Mouse (Mus musculus) myocyte (in vitro differentiated cells): ENCODE data around the gene Kif21a. TPM values are rescaled to one million over a fixed set of nuclear protein-coding genes. Genes with fewer than 3 reads are reported as not detected.

Source experiments
- H3K27me3 ChIP-seq: one replicate; pipeline ENCODE4 v1.6.1; 2011; ENCODE audit not compliant: control insufficient read depth, insufficient read depth, insufficient read length
- H3K36me3 ChIP-seq: one replicate; pipeline ENCODE4 v1.6.1; 2011; ENCODE audit not compliant: control insufficient read depth, insufficient read depth
- H3K4me2 ChIP-seq: one replicate; pipeline ENCODE4 v1.6.1; 2011; ENCODE audit warnings: low read depth, control low read depth
- H3K4me3 ChIP-seq: one replicate; pipeline ENCODE4 v1.5.1; 2011; ENCODE audit warnings: mild to moderate bottlenecking, control low read depth, moderate library complexity
- H3K79me2 ChIP-seq: one replicate; pipeline ENCODE4 v1.6.1; 2011; ENCODE audit not compliant: control insufficient read depth, insufficient read depth
- H3ac ChIP-seq: one replicate; pipeline ENCODE4 v1.6.1; 2011; ENCODE audit not compliant: control insufficient read depth, insufficient read length
- CEBPB ChIP-seq: IDR thresholded peaks from 2 replicates; pipeline ENCODE4 v1.6.1; 2011; ENCODE audit warnings: mild to moderate bottlenecking, moderate library complexity; ENCODE audit not compliant: poor library complexity, insufficient read depth, severe bottlenecking
- E2F4 ChIP-seq: IDR thresholded peaks from one replicate; pipeline ENCODE4 v1.6.1; 2011; ENCODE audit warnings: mild to moderate bottlenecking, control low read depth, moderate library complexity; ENCODE audit not compliant: insufficient read depth
- MAX ChIP-seq: IDR thresholded peaks from one replicate; pipeline ENCODE4 v1.6.1; 2011; ENCODE audit warnings: low read depth, mild to moderate bottlenecking, control low read depth
- MYOD1 ChIP-seq, 3 experiments: IDR thresholded peaks; one replicate each; pipeline ENCODE4 v1.6.1; 2011; ENCODE audit warnings: control low read depth in 2 of 3, low read depth in 2 of 3, mild to moderate bottlenecking in 2 of 3, moderate library complexity in 1 of 3; ENCODE audit not compliant: insufficient read length in 2 of 3, control insufficient read depth in 1 of 3
- MYOG ChIP-seq, 3 experiments: IDR thresholded peaks; one replicate each; pipeline ENCODE4 v1.6.1; 2011; ENCODE audit warnings: control low read depth in 2 of 3, low read depth in 2 of 3, mild to moderate bottlenecking in 2 of 3; ENCODE audit not compliant: insufficient read length in 2 of 3, control insufficient read depth in 1 of 3, insufficient read depth in 1 of 3
- POLR2A ChIP-seq: IDR thresholded peaks from one replicate; pipeline ENCODE4 v1.6.1; 2011; ENCODE audit warnings: low read depth, mild to moderate bottlenecking, control low read depth, moderate library complexity; ENCODE audit not compliant: insufficient read length
- POLR2AphosphoS2 ChIP-seq: IDR thresholded peaks from one replicate; pipeline ENCODE4 v1.6.1; 2011; ENCODE audit warnings: low read depth, control low read depth; ENCODE audit not compliant: insufficient read length
- REST ChIP-seq: IDR thresholded peaks from one replicate; pipeline ENCODE4 v1.6.1; 2011; ENCODE audit warnings: mild to moderate bottlenecking, control low read depth, moderate library complexity; ENCODE audit not compliant: insufficient read depth, insufficient read length
- SRF ChIP-seq: IDR thresholded peaks from one replicate; pipeline ENCODE4 v1.6.1; 2011; ENCODE audit warnings: low read depth; ENCODE audit not compliant: control insufficient read depth, insufficient read length
- TCF12 ChIP-seq: IDR thresholded peaks from one replicate; pipeline ENCODE4 v1.6.1; 2011; ENCODE audit warnings: mild to moderate bottlenecking, control low read depth; ENCODE audit not compliant: poor library complexity, insufficient read depth, severe bottlenecking
- TCF3 ChIP-seq: IDR thresholded peaks from one replicate; pipeline ENCODE4 v1.6.1; 2011; ENCODE audit warnings: low read depth, control low read depth; ENCODE audit not compliant: insufficient read length
- USF1 ChIP-seq: IDR thresholded peaks from one replicate; pipeline ENCODE4 v1.6.1; 2011; ENCODE audit warnings: low read depth, mild to moderate bottlenecking, control low read depth, moderate library complexity
- polyA plus RNA-seq: library from polyadenylated mRNA; unstranded; fragments of >200 nt; fragmentation: generic; extraction: Trizol; gene quantifications from one replicate; pipeline ENCODE4 v1.2.1, GENCODE M21; 2012; ENCODE audit warnings: missing spikeins

Kif21a gene
- polyA plus RNA-seq, 1 experiment, result 2.5 TPM

DNA sequence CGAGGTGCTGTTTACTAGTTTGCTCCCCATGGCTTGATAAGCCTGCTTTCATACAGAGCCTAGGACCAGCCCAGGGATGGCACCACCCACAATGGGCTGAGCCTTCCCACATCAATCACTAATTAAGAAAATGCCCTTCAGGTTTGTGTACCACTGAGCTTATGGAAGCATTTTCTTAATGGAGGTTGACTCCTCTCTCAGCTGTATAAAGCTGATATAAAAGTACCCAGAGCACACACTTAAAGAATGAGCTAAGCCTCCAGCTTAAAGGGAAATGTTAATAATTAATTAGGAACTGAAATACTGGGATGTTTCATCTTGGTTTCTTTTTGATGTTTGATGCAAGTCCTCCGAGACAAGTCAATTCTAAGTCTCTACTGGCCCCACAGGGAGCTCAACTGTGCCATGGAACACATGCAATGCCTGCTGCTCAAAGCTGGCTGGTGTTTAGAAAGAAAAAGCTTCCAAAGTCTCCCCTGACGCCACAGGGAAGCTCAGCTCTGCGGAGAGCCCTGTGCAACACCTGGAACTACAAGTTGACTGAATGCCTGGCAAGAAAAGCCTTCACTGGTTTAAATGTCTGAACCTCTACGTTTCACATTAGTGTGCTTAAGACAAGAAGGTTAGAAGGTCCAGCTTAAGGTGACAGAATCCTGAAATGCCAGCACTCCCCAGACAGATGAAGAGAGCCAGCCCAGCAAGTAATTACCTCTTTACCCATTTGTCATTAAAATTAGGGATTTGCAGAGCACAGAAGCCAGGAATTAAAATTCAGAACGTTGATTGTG, 36.8 kb downstream of the Kif21a start:
- Histone ChIP-seq H3K79me2 (no peaks in the 10 kb centered on the region), H3K27me3 (no peaks in the 10 kb centered on the region), H3K4me2 (no peak overlapping the region), H3K4me3 (no peak overlapping the region), H3ac (no peak overlapping the region), H3K36me3 (no peaks in the 10 kb centered on the region)
- TF ChIP-seq TCF12 (no peak), MYOG (IDR thresholded peaks at IDR 0.05; ENCODE audit: control insufficient read depth in 1 of 3, insufficient read depth in 1 of 3, insufficient read length in 2 of 3, low read depth in 2 of 3) (no peak), MYOD1 (IDR thresholded peaks at IDR 0.05; ENCODE audit: control insufficient read depth in 1 of 3, insufficient read length in 2 of 3, low read depth in 2 of 3) (no peak), POLR2A (no peak), E2F4 (no peak), POLR2AphosphoS2 (no peak), SRF (no peak), TCF3 (no peak), REST (no peak), MAX (no peak)

DNA sequence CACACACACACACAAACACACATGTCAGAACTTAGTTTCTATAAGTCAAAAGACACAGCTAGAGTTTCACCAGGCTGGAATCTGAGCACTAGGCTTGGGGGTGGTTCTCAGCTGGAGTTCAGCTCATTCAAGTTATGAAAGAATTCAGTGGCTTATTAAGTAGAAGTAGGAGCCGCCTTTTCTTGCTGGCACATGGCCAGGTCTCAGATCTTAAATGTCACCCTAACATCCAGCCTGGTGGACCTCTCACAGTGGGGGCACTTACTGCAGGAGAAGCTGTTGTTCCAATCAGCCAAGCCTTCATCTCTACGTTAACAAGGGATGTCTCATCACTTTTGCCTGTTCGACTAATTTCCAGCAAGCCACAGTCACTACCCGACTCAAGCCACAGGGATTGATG, 39.5 kb downstream of the Kif21a start:
- Histone ChIP-seq H3K4me3 (no peak overlapping the region), H3ac (no peak overlapping the region), H3K4me2 (no peak overlapping the region), H3K79me2 (no peaks in the 10 kb centered on the region), H3K27me3 (no peaks in the 10 kb centered on the region), H3K36me3 (no peaks in the 10 kb centered on the region)
- TF ChIP-seq E2F4, result no peak
- TF ChIP-seq POLR2AphosphoS2, result no peak
- no peak for TF ChIP-seq MYOG (IDR thresholded peaks at IDR 0.05; ENCODE audit: control insufficient read depth in 1 of 3, insufficient read depth in 1 of 3, insufficient read length in 2 of 3, low read depth in 2 of 3)
- no peak for TF ChIP-seq MYOD1 (IDR thresholded peaks at IDR 0.05; ENCODE audit: control insufficient read depth in 1 of 3, insufficient read length in 2 of 3, low read depth in 2 of 3)
- TF ChIP-seq REST, result no peak
- TF ChIP-seq MAX, result no peak
- no peak for TF ChIP-seq TCF3
- TF ChIP-seq SRF, result no peak
- no peak for TF ChIP-seq TCF12
- TF ChIP-seq USF1, result no peak
- no peak for TF ChIP-seq CEBPB

DNA sequence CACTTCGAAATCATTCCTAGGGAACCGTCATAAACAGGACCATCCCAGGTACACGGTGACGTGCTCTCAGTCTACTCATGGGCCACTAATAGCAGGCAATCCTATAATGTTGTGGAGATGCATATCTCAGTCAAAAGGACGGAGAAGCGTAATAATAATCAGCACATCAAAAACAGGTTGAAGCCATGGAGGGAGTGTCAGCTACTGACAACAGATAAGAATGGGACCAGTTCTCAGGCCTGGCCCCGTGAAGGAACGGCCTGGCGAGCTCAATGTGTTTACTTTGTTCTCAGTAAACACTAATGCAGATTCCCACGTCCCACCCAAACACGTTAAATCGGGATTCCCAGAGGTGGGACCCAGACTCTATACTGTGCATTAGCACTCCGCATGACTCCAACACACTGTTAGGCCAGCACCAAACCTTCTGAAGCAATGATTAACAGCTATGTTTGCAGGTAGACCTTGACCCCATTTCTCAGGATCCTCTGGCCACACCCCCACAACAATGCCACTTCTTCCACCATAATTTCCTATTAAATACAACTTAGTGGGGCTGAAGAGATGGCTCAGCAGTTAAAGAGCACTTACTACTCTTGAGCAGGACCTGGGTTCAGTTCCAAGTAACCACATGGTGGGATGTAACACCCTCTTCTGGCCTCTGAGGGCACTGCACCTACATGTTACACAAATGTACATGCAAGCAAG, 42.5 kb downstream of the Kif21a start:
- no peaks in the 10 kb centered on the region for H3K36me3 ChIP-seq
- no peak overlapping the region for H3ac ChIP-seq
- TF ChIP-seq CEBPB, result no peak
- TF ChIP-seq MYOD1 (IDR thresholded peaks at IDR 0.05; ENCODE audit: control insufficient read depth in 1 of 3, insufficient read length in 2 of 3, low read depth in 2 of 3), result no peak
- TF ChIP-seq POLR2AphosphoS2, result no peak
- TF ChIP-seq POLR2A, result no peak
- no peak for TF ChIP-seq MAX
- no peak overlapping the region for H3K4me3 ChIP-seq
- H3K79me2 ChIP-seq, result no peaks in the 10 kb centered on the region
- no peaks in the 10 kb centered on the region for H3K27me3 ChIP-seq
- H3K4me2 ChIP-seq, result no peak overlapping the region

DNA sequence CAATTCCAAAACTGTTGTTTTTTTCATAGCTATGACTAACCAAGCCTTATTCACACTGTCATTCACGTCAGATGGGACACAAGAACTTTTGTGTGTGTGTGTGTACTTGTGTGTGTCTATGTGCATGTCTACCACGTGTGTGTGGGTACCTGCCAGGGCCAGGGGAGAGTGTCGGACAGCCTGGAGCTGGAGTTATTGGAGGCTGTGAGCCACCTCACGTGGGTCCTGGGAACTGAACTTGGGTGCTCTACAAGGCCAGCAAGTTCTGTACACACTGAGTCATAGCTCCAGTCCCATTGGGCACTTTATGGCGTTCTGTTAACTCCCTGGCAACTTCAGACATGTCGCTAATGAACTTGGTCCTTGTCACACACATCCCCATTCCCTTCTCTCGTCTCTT, 45.0 kb downstream of the Kif21a start:
- TF ChIP-seq REST (no peak), E2F4 (no peak), MAX (no peak), SRF (no peak), MYOG (IDR thresholded peaks at IDR 0.05; ENCODE audit: control insufficient read depth in 1 of 3, insufficient read depth in 1 of 3, insufficient read length in 2 of 3, low read depth in 2 of 3) (no peak), MYOD1 (IDR thresholded peaks at IDR 0.05; ENCODE audit: control insufficient read depth in 1 of 3, insufficient read length in 2 of 3, low read depth in 2 of 3) (no peak)
- no peak overlapping the region for H3K4me2 ChIP-seq
- H3K4me3 ChIP-seq, result no peak overlapping the region
- no peaks in the 10 kb centered on the region for H3K27me3 ChIP-seq
- H3ac ChIP-seq, result no peak overlapping the region
- H3K36me3 ChIP-seq, result no peaks in the 10 kb centered on the region
- no peaks in the 10 kb centered on the region for H3K79me2 ChIP-seq

DNA sequence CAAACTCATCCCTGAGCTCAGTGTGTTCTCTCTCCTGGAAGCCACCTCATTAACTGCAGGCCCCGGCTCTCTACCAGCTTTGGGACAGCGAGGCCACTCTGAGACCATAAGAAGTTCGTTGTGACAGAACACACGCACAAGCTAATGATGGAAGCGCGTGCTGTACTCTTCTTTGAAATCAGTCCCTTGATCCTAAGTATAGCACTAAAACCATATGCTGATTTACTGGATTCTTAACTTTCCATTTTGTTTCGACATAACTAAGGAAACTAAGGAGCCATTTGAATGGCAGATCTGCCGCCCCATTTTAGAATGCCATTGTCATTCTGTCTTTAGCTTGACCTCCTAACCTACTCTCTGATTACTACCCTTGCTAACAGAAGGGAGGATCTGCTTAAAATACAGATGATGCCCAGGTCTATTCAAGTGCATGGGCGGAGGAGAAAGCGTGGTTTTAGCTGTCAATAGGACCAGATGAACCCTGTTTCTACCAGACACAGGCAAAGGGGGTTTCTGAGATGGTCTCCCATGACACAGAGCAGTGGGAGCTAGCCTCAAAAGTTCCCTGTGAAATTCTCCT, 48.6 kb downstream of the Kif21a start:
- TF ChIP-seq USF1 (no peak), MAX (no peak), TCF3 (no peak), POLR2AphosphoS2 (no peak), POLR2A (no peak), REST (no peak), SRF (no peak), MYOG (IDR thresholded peaks at IDR 0.05; ENCODE audit: control insufficient read depth in 1 of 3, insufficient read depth in 1 of 3, insufficient read length in 2 of 3, low read depth in 2 of 3) (no peak), CEBPB (no peak), E2F4 (no peak), MYOD1 (IDR thresholded peaks at IDR 0.05; ENCODE audit: control insufficient read depth in 1 of 3, insufficient read length in 2 of 3, low read depth in 2 of 3) (no peak), TCF12 (no peak)
- H3K27me3 ChIP-seq, result no peaks in the 10 kb centered on the region
- H3ac ChIP-seq, result no peak overlapping the region

More for the DNA sequence above, 48.6 kb downstream of the Kif21a start:
- H3K4me3 ChIP-seq, result no peak overlapping the region
- H3K36me3 ChIP-seq, result no peaks in the 10 kb centered on the region
- H3K4me2 ChIP-seq, result no peak overlapping the region
- H3K79me2 ChIP-seq, result no peaks in the 10 kb centered on the region
